Mouse (Mus musculus) limb, embryonic 10.5 days (tissue): ENCODE results near the gene Pde4d. TPM values are rescaled to one million over a fixed set of nuclear protein-coding genes. Genes with fewer than 3 reads are reported as not detected.
A peak's percentile ranks its signal among the peaks of the same experiment; 100 is the strongest.

Experiments
- DNase-seq: peaks from one replicate; pipeline ENCODE4 v3.0.0-alpha.2; 2017; ENCODE audit warnings: low spot score
- H3K27ac ChIP-seq: fragments of 300-500 bp; sonication (generic); 2 replicates; pipeline ENCODE4 v1.5.1; 2016; ENCODE audit warnings: mild to moderate bottlenecking
- H3K27me3 ChIP-seq: fragments of 300-500 bp; sonication (generic); 2 replicates; pipeline ENCODE4 v1.6.1; 2016; ENCODE audit warnings: low read depth, mild to moderate bottlenecking; ENCODE audit not compliant: poor library complexity, severe bottlenecking
- H3K36me3 ChIP-seq: fragments of 300-500 bp; sonication (generic); 2 replicates; pipeline ENCODE4 v1.6.1; 2016; ENCODE audit warnings: mild to moderate bottlenecking, moderate library complexity
- H3K4me1 ChIP-seq: fragments of 300-500 bp; sonication (generic); 2 replicates; pipeline ENCODE4 v1.6.1; 2016
- H3K4me3 ChIP-seq: fragments of 300-500 bp; sonication (generic); 2 replicates; pipeline ENCODE4 v1.5.1; 2016; ENCODE audit warnings: mild to moderate bottlenecking, moderate library complexity
- H3K9me3 ChIP-seq: fragments of 300-500 bp; sonication (generic); replicated peaks from 2 replicates; pipeline ENCODE4 v1.6.1; 2016; ENCODE audit warnings: mild to moderate bottlenecking
- WGBS: fragments of 180-500 bp; shearing (Covaris S2); methylation state at CpG from one replicate; pipeline ENCODE4 v1.1.7; 2016; 5-methylcytosine and 5-hydroxymethylcytosine counted together
- polyA plus RNA-seq: library from polyadenylated mRNA; unstranded; fragments of >200 nt; fragmentation: Nextera tagmentation; extraction: Ambion mirVana; gene quantifications from 2 replicates; pipeline ENCODE4 v1.2.1, GENCODE M21; 2016

The Pde4d gene
- polyA plus RNA-seq, 1 experiment from 2014 or later: 24.3 TPM

GRCm38 (mm10) chr13:109274869-109275268, 825.1 kb downstream of the Pde4d start:
- H3K9me3 ChIP-seq: no peaks in the 10 kb centered on the region
- H3K27ac ChIP-seq: no peak overlapping the region
- no peak overlapping the region for H3K4me3 ChIP-seq
- DNase-seq: no peak
- H3K4me1 ChIP-seq: peaks cover 15% of the 10 kb centered on the region
- peaks cover 16% of the 10 kb centered on the region for H3K36me3 ChIP-seq
- H3K27me3 ChIP-seq: no peaks in the 10 kb centered on the region
- WGBS: 92% methylated on average over 10 of the region's 10 CpGs

DNA sequence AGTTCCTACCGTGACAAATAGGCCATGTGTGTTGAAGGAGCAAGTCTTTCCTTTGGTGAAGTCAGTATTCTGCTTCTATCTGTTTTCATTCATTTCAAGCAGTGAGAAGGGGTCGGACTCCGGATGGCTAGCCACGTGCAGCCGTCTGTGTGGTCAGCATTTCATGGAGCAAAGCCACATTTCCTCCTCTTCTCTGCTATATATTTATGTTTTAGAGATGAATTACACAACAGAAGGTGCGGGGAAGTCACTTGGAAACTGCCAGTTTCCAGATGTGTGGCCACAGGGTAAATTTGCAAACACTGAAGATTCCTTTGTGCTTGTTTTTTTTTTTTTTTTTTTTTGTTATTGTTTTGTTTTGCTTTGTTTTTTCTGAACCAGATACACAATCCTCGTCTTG, 828.0 kb downstream of the Pde4d start:
- H3K36me3 ChIP-seq: peaks cover 16% of the 10 kb centered on the region
- 69% methylated on average over 7 of the region's 7 CpGs for WGBS

GRCm38 (mm10) chr13:109278504-109278912, 828.8 kb downstream of the Pde4d start:
- no peak for DNase-seq
- Histone ChIP-seq H3K27ac (no peak overlapping the region), H3K27me3 (no peaks in the 10 kb centered on the region), H3K36me3 (peaks cover 16% of the 10 kb centered on the region), H3K9me3 (no peaks in the 10 kb centered on the region), H3K4me3 (no peak overlapping the region), H3K4me1 (peaks cover 15% of the 10 kb centered on the region)
- WGBS: 47% methylated on average over 10 of the region's 10 CpGs

More for the DNA sequence above, 828.0 kb downstream of the Pde4d start:
- Histone ChIP-seq H3K4me3 (no peak overlapping the region), H3K27me3 (no peaks in the 10 kb centered on the region), H3K27ac (0 out of 2 replicates have a peak overlapping the region, but pooled peaks have one; percentile 3), H3K4me1 (peaks cover 15% of the 10 kb centered on the region), H3K9me3 (no peaks in the 10 kb centered on the region)
- no peak for DNase-seq

GRCm38 (mm10) chr13:109279211-109279610, 829.5 kb downstream of the Pde4d start:
- no peaks in the 10 kb centered on the region for H3K27me3 ChIP-seq
- H3K4me1 ChIP-seq: peaks cover 15% of the 10 kb centered on the region
- no peak overlapping the region for H3K4me3 ChIP-seq
- H3K9me3 ChIP-seq: no peaks in the 10 kb centered on the region
- 89% methylated on average over 6 of the region's 6 CpGs for WGBS
- DNase-seq: no peak
- H3K27ac ChIP-seq: no peak overlapping the region
- H3K36me3 ChIP-seq: peaks cover 16% of the 10 kb centered on the region

DNA sequence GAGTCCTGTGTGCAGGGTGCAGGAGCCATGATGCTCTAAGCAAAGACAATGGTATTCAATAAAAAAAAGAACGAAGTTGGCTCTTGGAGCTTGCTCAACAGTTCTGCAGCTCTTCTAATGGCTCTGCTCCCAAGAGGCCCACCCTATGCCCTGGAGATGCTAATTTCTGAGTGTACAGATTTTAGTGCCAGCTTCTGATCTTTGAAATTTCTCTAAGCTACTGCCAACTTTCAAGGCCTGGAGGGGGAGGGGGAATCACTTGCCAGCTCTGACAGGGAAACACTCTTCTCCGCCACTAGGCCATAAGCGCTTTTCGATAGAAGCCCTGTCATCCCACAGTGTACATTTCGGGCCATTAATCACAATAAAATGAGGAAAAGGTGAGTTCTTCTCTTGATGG, 830.7 kb downstream of the Pde4d start:
- H3K27ac ChIP-seq: no peak overlapping the region
- H3K27me3 ChIP-seq: no peaks in the 10 kb centered on the region
- no peaks in the 10 kb centered on the region for H3K9me3 ChIP-seq
- peaks cover 4% of the 10 kb centered on the region for H3K36me3 ChIP-seq
- no peak for DNase-seq
- no peak overlapping the region for H3K4me3 ChIP-seq
- peaks cover 15% of the 10 kb centered on the region for H3K4me1 ChIP-seq
- 95% methylated on average over 5 of the region's 5 CpGs for WGBS

DNA sequence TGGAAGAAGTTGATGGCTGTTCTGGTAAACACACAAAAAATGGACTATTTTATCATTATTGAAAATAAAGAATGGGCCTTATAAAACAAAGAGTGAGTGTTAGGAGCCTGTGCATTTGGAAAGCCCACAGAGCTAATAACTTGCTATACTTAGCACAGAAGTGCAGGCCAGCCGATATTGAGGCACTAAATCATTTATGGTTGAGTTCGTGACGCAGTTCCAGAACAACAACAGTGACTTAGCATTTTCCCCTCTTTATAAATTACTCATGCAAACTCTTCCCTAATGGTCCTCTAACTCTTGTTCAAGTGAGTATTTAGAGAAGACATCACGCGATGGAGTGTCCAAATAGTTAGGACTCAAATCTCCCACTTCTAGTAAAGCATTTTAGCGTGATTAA, 837.7 kb downstream of the Pde4d start:
- H3K36me3 ChIP-seq: no peaks in the 10 kb centered on the region
- DNase-seq: no peak
- no peak overlapping the region for H3K4me3 ChIP-seq
- 88% methylated on average over 6 of the region's 6 CpGs for WGBS
- H3K27me3 ChIP-seq: no peaks in the 10 kb centered on the region
- no peaks in the 10 kb centered on the region for H3K4me1 ChIP-seq
- H3K27ac ChIP-seq: no peak overlapping the region
- no peaks in the 10 kb centered on the region for H3K9me3 ChIP-seq

DNA sequence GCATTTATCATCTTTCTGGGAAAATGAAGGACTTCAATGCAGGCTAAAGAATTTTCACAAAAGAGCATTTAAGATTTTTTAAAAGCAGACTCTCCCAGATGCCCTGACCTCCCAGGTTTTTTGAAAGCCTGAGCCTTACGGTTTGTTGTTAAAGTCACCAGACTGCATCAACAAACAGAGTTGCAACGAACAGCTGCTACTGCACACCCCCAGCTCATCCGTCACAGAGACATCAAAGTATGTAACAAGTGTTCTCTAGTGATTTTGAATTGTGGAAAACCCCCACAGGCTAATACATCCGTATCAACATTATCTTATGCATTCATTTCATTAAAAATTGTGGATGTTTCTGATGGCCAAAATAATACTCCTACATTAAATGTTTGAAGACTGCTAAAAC, 841.2 kb downstream of the Pde4d start:
- no peak for DNase-seq
- 35% methylated on average over 4 of the region's 4 CpGs for WGBS
- Histone ChIP-seq H3K4me3 (no peak overlapping the region), H3K27ac (no peak overlapping the region), H3K27me3 (no peaks in the 10 kb centered on the region), H3K36me3 (no peaks in the 10 kb centered on the region), H3K4me1 (no peaks in the 10 kb centered on the region), H3K9me3 (no peaks in the 10 kb centered on the region)

DNA sequence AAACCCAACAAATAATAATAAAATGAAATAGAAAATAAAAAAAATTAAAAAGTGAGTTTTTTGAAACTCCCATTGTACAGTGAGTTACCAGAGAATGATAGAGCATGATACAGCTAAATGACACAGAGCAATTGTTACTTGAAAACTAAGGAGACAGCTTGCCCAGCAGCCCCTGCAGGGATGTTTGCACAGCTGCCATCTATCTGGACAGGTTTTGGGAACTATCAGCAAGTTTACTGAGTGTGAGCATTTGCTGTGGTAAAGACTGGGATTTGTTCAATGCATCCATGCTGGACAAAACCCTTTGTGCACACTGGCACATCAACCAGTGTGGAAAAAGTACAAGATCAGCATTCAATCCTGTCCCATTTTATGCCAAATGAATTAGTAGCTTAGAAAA, 843.3 kb downstream of the Pde4d start:
- no peaks in the 10 kb centered on the region for H3K9me3 ChIP-seq
- DNase-seq: no peak
- no peak overlapping the region for H3K4me3 ChIP-seq
- no peak overlapping the region for H3K27ac ChIP-seq
- H3K4me1 ChIP-seq: no peaks in the 10 kb centered on the region
- no peaks in the 10 kb centered on the region for H3K36me3 ChIP-seq
- H3K27me3 ChIP-seq: no peaks in the 10 kb centered on the region

GRCm38 (mm10) chr13:109296347-109297037, 846.7 kb downstream of the Pde4d start:
- no peaks in the 10 kb centered on the region for H3K27me3 ChIP-seq
- H3K4me3 ChIP-seq: no peak overlapping the region
- H3K27ac ChIP-seq: no peak overlapping the region
- no peaks in the 10 kb centered on the region for H3K36me3 ChIP-seq
- no peaks in the 10 kb centered on the region for H3K9me3 ChIP-seq
- 80% methylated on average over 3 of the region's 3 CpGs for WGBS
- DNase-seq: no peak
- H3K4me1 ChIP-seq: no peaks in the 10 kb centered on the region

- no peak for DNase-seq
- 88% methylated on average over 7 of the region's 7 CpGs for WGBS
These were observed 849.1 kb downstream of the Pde4d start for GRCm38 (mm10) chr13:109298852-109299251.

GRCm38 (mm10) chr13:109299511-109300250, 849.9 kb downstream of the Pde4d start:
- Histone ChIP-seq H3K9me3 (no peaks in the 10 kb centered on the region), H3K27ac (no peak overlapping the region), H3K36me3 (no peaks in the 10 kb centered on the region), H3K4me3 (no peak overlapping the region), H3K27me3 (no peaks in the 10 kb centered on the region), H3K4me1 (no peaks in the 10 kb centered on the region)
- 88% methylated on average over 12 of the region's 12 CpGs for WGBS
- no peak for DNase-seq

More at GRCm38 (mm10) chr13:109298852-109299251, 849.1 kb downstream of the Pde4d start:
- Histone ChIP-seq H3K27me3 (no peaks in the 10 kb centered on the region), H3K27ac (no peak overlapping the region), H3K9me3 (no peaks in the 10 kb centered on the region), H3K4me3 (no peak overlapping the region), H3K4me1 (no peaks in the 10 kb centered on the region), H3K36me3 (no peaks in the 10 kb centered on the region)

DNA sequence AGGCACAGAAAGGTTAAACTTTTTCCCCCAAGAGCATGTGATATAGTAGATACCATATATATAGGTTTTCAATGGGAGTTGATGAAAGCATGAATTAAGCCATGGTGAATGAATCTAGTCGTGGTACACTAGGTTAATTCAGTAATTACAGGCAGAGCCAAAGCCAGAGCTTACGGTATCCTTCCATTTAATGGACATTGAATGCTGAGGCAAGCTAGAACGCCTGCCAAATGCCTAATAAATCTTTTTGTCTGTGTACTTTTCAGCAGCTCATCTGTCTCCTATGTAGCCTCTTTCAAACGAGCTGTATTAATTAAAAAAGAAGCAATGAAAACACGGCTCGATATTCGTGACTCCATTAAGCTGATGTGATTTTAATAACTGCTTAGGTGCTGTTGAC, 862.8 kb downstream of the Pde4d start:
- Histone ChIP-seq H3K36me3 (no peaks in the 10 kb centered on the region), H3K4me3 (no peak overlapping the region), H3K27me3 (no peaks in the 10 kb centered on the region), H3K27ac (no peak overlapping the region), H3K4me1 (no peaks in the 10 kb centered on the region), H3K9me3 (no peaks in the 10 kb centered on the region)
- 42% methylated on average over 7 of the region's 7 CpGs for WGBS
- DNase-seq: no peak

- no peaks in the 10 kb centered on the region for H3K27me3 ChIP-seq
- no peak overlapping the region for H3K4me3 ChIP-seq
- H3K36me3 ChIP-seq: no peaks in the 10 kb centered on the region
- H3K9me3 ChIP-seq: no peaks in the 10 kb centered on the region
- DNase-seq: no peak
- H3K27ac ChIP-seq: no peak overlapping the region
- WGBS: 79% methylated on average over 9 of the region's 9 CpGs
- H3K4me1 ChIP-seq: peaks cover 9% of the 10 kb centered on the region
These were observed 865.9 kb downstream of the Pde4d start for GRCm38 (mm10) chr13:109315608-109316007.
